Mouse (Mus musculus): ENCODE data around the gene Gm28038. TPM values are rescaled to one million over a fixed set of nuclear protein-coding genes. Genes with fewer than 3 reads are reported as not detected.

Gene Gm28038
- polyA plus RNA-seq, 2 experiments from 2014 or later, result not detected

DNA sequence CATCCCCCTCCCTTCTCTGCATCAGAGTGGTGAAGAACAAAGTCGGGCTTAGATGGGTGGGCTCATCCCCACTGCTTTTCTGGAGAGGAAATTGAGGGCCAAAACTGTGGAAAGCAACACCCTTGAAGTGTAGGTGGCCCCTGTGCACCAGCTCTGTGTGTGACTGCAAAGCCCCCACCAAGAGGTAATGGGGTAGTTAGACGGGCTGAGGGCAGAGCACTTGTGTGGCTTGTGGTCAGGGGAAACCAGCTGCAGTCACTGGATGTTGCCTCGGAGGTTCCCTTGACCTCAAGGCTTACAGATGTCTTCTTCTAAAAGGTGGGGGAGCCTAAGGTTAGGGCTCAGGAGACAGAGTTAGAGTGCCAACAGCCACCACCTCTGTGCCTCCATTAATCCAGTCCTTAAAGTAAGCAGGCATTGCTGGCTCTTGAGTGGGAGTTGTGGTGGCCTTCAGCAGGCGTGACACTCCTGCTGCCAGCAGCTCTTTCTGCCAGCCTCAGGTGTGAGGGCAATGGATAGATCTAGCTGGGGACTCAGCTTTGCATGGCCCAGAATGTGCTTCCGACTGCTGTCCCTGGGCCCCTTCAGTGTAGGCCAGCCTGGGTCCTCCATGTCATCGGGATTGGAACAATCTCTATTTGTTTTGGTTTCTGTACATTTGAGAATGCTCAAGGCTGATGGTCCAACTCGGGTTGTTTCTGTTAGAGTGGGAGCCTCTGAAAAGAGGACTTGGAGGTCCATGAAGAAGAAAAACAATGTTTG, 23.0 kb upstream of the Gm28038 start:
- no peak for ATAC-seq

DNA sequence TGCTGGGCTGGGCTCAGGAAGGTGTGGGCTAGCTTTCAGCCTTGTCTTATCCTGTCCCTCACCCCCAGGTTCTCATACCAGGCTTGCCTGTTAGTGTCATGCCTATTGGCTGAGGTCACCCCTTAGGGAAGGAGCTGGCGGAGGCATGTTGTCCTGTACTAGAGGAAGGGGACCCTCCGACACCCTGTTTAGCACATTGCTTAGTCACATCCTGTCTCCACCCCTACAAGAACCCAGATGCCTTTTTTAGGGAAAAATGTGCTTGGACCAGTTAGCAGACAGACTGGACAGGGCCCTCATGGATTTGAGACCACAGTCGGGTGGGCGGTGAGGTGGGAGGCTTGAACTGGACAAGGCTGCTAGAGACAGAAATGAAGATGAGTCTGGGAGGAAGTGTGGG, 22.2 kb upstream of the Gm28038 start:
- ATAC-seq, result peak; percentile 48

- no peak for ATAC-seq
Measured at GRCm38 (mm10) chr2:30259131-30260064, 21.4 kb upstream of the Gm28038 start.

GRCm38 (mm10) chr2:30261064-30261736, 19.6 kb upstream of the Gm28038 start:
- no peak for ATAC-seq

DNA sequence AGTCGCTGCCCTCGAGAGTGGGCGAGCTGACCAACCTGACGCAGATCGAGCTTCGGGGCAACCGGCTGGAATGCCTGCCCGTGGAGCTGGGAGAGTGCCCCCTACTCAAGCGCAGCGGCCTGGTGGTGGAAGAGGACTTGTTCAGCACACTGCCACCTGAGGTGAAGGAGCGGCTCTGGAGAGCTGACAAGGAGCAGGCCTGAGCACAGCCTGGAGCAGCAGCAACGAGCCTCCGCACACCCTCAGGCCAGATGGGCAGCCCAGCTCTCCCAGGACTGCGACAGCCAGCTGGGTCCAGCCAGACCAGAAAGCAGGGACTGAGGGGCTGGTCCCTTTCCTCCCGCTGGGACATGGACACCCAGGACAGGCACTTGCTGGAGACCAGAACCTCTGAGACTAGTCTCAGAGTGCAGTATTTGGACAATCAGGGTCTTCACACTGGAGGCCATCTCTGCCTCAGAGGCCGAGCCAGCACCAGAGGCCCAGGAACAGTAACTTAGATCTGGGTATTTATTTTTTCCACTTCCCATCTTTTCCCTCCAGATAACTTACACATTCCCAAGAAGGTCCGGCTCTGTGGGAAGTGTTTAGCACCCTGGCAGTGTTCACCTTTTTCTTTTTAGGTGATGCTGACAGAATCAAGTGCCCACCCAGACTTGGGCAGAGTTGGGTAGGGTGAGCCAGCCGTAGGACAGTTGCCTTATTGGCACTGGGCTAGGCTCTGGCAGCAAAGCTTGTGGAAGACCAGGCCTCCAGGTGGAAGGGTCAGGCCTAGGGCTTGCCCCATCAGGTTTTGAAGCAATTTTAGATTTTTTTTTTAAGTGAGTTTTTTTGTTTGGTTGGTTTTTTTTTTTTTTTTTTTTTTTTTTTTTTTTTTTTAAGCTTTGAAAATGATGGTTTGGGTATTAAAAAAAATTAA, 18.7 kb upstream of the Gm28038 start:
- ATAC-seq, result no peak

GRCm38 (mm10) chr2:30262840-30263441, 17.9 kb upstream of the Gm28038 start:
- ATAC-seq, result no peak

DNA sequence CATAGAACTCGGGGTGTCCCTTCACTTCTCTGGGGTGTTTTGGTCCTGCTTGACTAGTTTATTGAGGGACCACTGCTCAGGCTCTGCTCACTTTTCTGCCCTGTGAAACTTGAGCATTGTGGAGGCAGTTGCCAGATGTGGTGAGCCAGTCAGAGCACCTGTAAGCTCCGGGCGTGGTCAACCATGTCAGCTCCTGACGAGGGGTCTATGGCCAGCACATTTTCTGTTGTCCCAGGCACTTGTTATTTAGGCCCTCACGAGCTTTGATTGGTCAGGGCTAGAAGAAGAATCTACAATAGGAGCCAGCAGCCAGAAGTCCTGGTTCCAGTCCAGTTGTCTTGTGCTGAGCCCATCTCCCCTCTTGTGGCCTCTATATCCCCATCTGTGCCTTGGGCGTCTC, 17.0 kb upstream of the Gm28038 start:
- ATAC-seq, result no peak

DNA sequence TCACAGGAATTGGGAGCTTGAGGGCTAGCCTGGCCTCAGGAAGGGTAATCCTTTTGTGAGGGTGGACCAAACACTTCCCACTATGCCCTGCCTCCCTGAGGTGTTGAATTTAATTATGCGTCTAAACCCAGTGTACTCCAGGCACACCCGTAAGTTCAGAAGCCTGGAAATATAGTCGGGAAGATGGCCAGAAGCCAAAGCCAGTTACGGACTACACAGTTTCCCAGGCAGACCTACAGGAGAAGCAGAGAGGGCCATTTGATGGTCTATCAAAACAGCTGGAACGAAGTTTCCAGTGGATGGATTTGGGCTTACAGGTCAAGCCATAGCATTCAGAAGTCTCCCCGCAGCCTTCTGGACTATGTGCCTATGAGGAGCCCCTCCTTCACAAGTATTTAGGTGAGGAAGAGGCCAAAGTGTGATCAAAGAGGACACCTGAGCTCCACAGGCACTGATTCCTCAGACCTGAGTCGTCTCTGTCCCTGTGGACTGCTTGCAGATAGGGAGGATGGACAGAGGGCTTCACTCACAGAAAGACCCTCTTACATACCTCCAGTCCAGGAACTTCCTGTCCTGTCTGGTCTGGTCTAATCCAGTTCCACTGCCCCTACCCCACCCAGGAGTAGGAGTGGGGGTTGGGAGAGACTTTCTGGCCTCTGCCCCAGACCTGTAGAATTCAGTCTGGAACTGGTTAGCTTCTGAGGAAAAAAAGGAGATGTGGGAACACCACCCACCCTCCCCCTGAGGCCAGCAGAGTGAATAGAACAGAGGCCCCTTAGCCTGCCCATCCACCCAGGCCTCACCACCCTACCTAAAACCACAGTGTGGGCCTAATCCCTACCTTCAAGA, 15.9 kb upstream of the Gm28038 start:
- no peak for ATAC-seq

DNA sequence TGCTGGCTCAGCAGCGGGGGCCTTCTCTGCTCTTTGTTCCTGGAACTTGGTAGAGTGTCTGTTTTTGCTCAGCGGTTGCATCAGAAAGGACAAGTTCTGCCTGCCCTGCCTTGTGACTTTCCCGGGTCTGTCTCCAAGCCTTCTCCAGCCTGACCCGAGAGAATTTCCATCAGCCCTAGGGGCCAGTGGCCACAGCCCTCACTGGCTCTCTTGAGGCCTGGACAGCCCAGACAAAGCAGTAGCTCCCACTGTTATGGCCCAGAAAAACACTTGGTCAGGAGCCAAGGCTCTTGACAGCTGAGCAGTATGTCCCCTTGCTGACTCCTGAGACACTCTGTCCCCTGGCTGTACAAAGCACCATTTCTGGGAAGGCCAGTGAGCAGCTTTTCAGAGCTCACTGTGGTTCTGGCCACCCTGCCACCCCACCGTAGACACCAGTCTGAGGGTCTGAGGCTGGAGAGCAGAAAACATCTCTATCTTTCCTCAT, 15.0 kb upstream of the Gm28038 start, which contains the start of gene Phyhd1:
TSS of gene Phyhd1 (plus strand) at position 437 of the 487 bp plus-strand sequence.
- no peak for ATAC-seq

- ATAC-seq, result no peak
Measured at GRCm38 (mm10) chr2:30266392-30266941, 14.4 kb upstream of the Gm28038 start.

- no peak for ATAC-seq
Measured at GRCm38 (mm10) chr2:30267466-30267865, 13.4 kb upstream of the Gm28038 start.

GRCm38 (mm10) chr2:30268371-30268770, 12.5 kb upstream of the Gm28038 start:
- no peak for ATAC-seq

DNA sequence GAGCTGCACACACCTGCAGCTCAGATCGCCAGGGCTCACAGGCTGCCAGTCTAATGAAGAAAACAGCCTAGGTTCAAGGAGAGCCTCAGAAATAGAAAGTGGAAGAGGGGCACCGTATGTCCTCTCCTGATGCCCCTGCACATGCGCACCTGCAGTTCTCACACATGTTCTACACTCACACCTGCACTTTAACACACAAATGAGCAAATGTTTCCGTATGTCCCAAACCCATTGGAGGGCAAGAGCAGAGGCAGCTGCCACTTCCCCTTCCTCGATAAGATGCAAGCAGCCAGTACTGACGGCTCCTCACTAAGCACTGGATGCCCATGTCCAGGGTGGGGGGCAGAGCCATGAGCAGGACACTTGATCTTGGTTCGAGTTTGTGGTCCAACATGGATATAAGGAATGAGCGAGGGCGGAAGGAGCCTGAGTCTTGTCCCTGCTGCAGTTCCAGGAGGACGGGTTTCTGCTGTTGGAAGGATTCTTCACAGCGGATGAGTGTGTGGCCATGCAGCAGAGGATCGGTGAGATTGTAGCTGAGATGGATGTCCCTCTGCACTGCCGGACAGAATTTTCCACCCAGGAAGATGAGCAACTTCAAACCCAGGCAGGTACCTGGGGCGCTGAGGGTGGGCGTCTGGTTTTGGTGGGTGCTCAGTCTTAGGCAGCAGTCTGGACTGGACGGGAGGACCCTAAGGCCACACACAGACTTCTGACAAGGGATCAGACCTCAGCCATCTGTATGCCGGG, 11.4 kb upstream of the Gm28038 start:
- no peak for ATAC-seq

DNA sequence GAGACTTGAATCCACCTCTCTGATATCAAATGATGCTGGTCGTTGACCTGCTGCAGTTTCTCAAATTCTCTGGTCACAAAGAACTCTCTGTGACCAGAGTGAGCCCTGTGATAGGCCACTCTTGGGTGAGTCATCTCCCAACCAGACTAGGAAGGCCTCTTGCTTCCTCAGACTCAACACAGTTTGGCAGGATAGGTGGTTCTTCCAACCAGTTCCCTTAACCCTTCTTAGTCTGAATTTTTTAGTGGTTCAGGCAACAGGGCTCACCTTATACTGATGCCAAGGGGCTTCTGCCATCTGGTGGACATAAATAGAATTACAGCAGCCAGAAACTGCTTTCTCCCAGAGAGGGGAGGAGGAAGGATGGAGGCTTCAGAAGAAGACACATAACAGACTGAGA, 10.7 kb upstream of the Gm28038 start:
- ATAC-seq, result peak; percentile 71

DNA sequence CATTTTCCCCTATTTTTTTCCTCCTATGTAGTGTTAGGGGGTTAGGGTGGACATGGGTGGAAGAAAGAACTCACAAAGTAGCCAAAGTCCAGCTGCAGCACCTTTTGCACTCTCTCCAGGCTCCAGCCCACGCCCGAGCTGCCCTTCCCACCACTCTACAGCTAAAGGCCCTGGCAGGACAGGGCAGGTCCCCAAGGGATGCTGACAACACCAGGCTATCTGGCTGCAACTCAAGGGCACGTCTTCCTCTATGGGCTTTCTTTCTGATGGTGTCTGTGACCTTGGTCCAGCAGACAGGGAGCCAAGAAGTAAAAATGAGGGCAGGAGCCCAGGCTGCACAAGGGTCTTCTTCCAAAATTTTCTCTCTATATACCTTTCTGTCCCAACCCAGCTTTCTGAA, 808 bp downstream of the Gm28038 start:
- no peak for ATAC-seq

- no peak for ATAC-seq
Measured at GRCm38 (mm10) chr2:30283193-30283592, 2.4 kb downstream of the Gm28038 start.

DNA sequence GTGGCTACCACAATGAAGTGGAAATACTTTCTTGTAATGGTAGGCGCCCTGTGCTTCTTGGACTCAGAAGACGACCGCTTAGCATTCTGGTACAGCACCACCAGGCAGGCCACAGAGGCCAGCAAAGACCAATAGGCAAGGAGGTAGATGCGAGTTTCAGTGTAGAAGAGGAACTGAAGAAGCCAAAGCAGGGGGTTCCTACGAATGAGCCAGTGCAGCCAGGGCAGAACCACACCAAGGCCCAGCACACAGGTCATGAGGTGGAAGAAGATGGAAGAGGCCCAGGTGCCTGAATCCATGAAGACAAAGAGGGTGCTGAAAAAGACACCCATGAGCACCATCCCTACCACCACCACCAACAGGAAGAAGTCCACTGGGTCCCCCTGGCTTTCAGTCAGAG, 4.2 kb downstream of the Gm28038 start:
- ATAC-seq, result no peak

DNA sequence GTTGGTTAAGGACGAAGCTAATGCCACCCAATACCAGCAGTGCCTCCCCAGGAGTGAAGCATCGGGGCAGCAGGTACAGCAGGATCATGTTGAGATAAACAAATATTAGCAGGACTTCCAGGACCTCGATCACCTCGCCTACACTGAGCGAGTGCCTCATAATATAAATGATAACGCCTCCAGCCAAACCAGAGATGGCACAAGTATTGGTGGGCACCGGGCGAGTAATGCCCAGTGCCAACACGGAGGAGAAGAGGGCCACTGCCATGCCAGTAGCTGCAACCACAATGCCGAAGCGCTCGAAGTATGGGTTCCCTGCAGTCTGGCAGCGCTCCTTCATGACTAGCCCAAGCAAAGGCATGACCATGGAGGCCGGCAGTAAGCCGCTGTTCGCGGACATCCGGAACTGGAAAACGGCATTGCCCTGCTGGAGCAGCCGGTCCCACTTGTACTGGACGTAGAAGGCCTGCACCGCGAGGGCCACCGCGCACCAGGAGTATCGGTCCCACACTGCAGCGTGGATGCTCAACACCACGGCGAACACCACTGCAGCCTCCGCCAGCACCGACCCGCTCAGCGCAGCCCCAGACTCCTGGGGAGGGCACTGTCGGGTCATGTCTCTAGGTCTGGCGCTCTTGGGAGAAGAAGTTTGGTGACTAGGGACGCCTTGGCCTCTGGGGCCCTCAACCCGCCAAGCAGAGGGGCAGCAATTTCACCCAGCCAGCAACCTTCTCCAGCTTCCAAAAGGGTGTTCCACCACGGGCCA, 4.8 kb downstream of the Gm28038 start:
- ATAC-seq, result peak; percentile 41
